Mouse (Mus musculus) hindbrain, embryonic 11.5 days (tissue): Measurements from ENCODE around the gene Otulin. TPM values are rescaled to one million over a fixed set of nuclear protein-coding genes. Genes with fewer than 3 reads are reported as not detected.

ENCODE experiments used
- ATAC-seq: fragments of 200-750 bp; cut with Nextera tagmentation; 2 replicates; pipeline ENCODE4 v1.8.0; 2017; ENCODE audit warnings: mild to moderate bottlenecking, moderate TSS enrichment, moderate library complexity; ENCODE audit not compliant: low FRiP score
- DNase-seq: peaks from one replicate; pipeline ENCODE4 v3.0.0-alpha.2; 2015; ENCODE audit warnings: low spot score
- H3K27ac ChIP-seq: fragments of 300-500 bp; sonication (generic); 2 replicates; pipeline ENCODE4 v1.5.1; 2014; ENCODE audit warnings: mild to moderate bottlenecking, low read depth, low read length
- H3K27me3 ChIP-seq: fragments of 300-500 bp; sonication (generic); 2 replicates; pipeline ENCODE4 v1.6.1; 2014; ENCODE audit warnings: mild to moderate bottlenecking, low read length, moderate library complexity, mixed read lengths; ENCODE audit not compliant: control insufficient read depth, insufficient read depth
- H3K36me3 ChIP-seq: fragments of 300-500 bp; sonication (generic); 2 replicates; pipeline ENCODE4 v1.6.1; 2014; ENCODE audit warnings: mild to moderate bottlenecking, low read length, moderate library complexity, mixed read lengths; ENCODE audit not compliant: control insufficient read depth, insufficient read depth
- H3K4me1 ChIP-seq: fragments of 300-500 bp; sonication (generic); replicated peaks from 2 replicates; pipeline ENCODE4 v1.6.1; 2014; ENCODE audit warnings: low read length, mixed read lengths; ENCODE audit not compliant: control insufficient read depth, insufficient read depth
- H3K4me2 ChIP-seq: fragments of 300-500 bp; sonication (generic); replicated peaks from 2 replicates; pipeline ENCODE4 v1.6.1; 2014; ENCODE audit warnings: mild to moderate bottlenecking, low read depth, low read length
- H3K4me3 ChIP-seq: fragments of 300-500 bp; sonication (generic); 2 replicates; pipeline ENCODE4 v1.5.1; 2014; ENCODE audit warnings: low read depth, low read length
- H3K9ac ChIP-seq: fragments of 300-500 bp; sonication (generic); 2 replicates; pipeline ENCODE4 v1.6.1; 2014; ENCODE audit warnings: low read depth, low read length
- H3K9me3 ChIP-seq: fragments of 300-500 bp; sonication (generic); 2 replicates; pipeline ENCODE4 v1.6.1; 2016; ENCODE audit warnings: low read length; ENCODE audit not compliant: control insufficient read depth
- WGBS: fragments of 180-500 bp; shearing (Covaris S2); extraction: QIAGEN DNeasy Blood & Tissue Kit; methylation state at CpG from one replicate; pipeline ENCODE4 v1.1.7; 2014; 5-methylcytosine and 5-hydroxymethylcytosine counted together
- polyA plus RNA-seq: library from polyadenylated mRNA; unstranded; fragments of >200 nt; fragmentation: Nextera tagmentation; extraction: Ambion mirVana; gene quantifications from 2 replicates; pipeline ENCODE4 v1.2.1, GENCODE M21; 2014

Gene Otulin
- polyA plus RNA-seq, 1 experiment from 2014 or later: 31.8 TPM

DNA sequence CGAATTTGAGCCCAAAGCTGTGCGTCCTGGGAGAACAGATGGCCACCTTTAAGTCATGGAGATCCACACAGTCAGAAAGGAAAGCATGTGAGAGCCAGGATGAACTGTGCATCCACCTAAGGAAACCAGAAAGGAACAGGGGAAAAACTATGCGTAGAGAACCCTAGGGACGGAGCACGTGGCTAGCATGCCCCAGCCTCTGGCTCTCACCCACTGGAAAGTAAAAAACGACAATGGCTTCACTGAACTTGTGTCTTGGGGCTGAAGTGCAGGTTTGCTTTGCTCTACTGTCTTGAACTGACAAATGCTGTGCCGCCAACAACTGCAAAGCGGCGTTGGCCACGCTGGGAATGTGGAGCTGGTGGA is 4.6 kb downstream of the Otulin start:
- WGBS: 83% methylated on average over 10 of the region's 10 CpGs
- DNase-seq (no peak), ATAC-seq (no peak)
- Histone ChIP-seq H3K27ac (no peak overlapping the region), H3K36me3 (no peaks in the 10 kb centered on the region), H3K9ac (no peak overlapping the region), H3K9me3 (no peaks in the 10 kb centered on the region), H3K4me3 (no peak overlapping the region), H3K27me3 (no peaks in the 10 kb centered on the region), H3K4me2 (no peak overlapping the region), H3K4me1 (no peaks in the 10 kb centered on the region; the same call in none of the 2 replicates)

DNA sequence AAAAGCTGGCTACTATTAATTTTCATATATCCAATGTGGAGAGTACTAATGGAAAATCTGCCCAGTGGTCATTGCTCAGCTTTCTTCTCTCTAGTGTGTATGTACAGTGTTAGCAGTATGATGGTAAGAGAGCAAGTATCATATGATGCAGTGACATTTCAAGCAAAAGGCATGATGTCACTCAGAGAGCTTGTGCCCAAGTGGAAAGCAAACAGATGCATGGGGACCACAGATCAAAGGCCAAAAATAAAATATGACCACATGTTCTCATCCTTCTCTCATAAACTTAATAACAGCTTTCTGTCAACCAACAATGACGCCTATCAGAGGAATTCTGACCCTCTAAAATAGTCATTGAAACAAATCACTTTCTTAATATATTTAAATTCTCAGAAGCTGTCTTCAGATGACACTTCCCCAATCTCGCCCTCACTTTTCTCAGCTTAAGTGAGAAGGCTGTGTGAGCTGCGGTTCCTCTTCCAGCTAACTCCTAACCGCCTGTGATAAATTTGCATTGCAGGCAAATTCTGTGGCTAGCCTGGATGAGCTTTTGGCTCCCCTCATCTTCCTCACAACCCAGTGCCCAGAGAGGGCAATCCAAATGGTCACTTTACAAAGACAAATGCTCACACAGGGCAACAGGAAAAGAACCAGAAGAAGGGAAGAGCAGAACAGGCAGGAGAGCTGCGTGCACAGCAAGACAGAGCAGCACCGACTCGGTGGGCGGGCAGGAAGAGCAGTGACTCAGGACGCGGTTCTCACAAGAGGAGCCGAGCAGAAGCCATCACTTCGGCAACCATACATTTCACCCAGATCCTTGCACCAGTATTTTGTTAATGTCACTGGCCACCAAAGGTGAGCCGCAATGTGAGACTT is 5.2 kb downstream of the Otulin start:
- DNase-seq: no peak
- WGBS: 93% methylated on average over 13 of the region's 13 CpGs
- Histone ChIP-seq H3K27ac (no peak overlapping the region), H3K36me3 (no peaks in the 10 kb centered on the region), H3K4me3 (no peak overlapping the region), H3K4me2 (no peak overlapping the region), H3K9ac (no peak overlapping the region), H3K27me3 (no peaks in the 10 kb centered on the region), H3K4me1 (no peaks in the 10 kb centered on the region; the same call in none of the 2 replicates), H3K9me3 (no peaks in the 10 kb centered on the region)
- ATAC-seq: no peak

DNA sequence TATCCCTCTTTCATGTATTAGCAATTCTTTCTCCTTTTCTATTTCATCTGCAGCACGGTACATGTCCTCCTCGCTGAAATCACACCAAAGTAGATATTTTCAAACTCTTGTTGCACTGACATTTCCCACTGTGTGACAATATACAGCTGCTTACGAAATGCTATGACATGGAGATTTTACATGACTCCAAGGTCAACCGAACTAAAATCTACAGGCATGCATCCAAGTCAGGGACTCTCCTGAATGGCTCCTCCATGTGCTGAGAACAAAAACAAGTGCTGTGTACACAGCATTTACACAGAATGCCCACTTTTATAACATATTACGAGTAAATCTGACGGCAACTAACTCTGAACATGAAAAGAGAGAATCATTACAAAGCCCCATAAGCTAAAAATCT is 7.2 kb downstream of the Otulin start:
- Histone ChIP-seq H3K36me3 (no peaks in the 10 kb centered on the region), H3K27ac (no peak overlapping the region), H3K4me2 (no peak overlapping the region), H3K9ac (no peak overlapping the region), H3K9me3 (no peaks in the 10 kb centered on the region), H3K4me1 (no peaks in the 10 kb centered on the region), H3K27me3 (no peaks in the 10 kb centered on the region), H3K4me3 (no peak overlapping the region)
- no peak for DNase-seq
- no peak for ATAC-seq
- 95% methylated on average over 6 of the region's 6 CpGs for WGBS

DNA sequence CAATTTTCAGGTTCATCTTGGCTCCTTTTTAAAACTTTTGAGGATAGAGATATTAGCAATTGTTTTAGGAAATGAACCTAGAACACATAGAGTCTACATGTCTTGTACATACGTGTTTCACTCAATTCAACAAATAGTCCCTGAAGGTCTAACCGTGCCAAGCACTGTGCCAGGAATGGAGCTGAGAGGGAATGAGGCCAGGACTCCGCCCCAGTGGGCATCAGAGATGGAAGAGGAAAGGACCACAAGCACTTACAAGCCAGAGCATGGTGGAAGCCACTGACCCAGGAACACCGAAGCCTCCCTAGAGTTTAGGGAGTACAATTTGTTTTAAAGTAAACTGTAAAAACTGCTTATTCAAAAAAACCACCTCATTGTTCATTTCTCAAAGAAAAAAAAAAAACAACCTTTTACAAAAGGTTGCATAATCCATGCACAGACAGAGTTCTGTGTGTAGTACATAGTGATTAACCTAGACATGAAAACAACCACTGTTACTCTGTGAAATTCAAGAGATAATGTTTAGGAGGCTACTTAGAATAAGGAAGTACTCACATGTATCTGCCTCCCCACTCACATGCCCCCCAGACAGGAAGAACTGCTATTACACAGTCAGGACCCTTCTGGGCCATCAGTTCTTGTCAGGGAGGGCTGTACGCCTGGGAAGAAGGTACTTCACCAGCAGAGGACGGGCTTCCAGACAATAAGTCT is 9.9 kb downstream of the Otulin start:
- 86% methylated on average over 6 of the region's 6 CpGs for WGBS
- no peak overlapping the region for H3K27ac ChIP-seq
- ATAC-seq: no peak

DNA sequence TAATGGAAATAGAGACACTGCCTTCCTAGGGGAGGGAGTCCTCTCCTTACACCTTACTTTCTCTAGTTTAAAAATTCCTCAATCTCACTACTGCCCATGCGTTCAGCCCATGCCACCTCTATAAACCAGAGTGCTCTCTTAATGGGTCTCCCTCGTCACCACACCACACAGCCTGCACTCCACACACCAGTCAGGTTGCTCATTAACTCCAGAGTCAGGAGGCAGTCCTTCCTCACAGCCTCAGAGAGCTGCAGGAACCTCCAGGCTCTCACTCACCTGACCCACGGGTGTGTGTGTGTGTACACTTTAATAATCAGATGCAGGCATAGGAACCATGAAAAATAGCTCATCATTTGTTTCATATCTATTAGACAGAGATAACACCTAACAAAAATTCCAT is 10.8 kb downstream of the Otulin start:
- WGBS: 81% methylated on average over 3 of the region's 3 CpGs
- Histone ChIP-seq H3K9ac (no peak overlapping the region), H3K27me3 (no peaks in the 10 kb centered on the region), H3K27ac (no peak overlapping the region), H3K9me3 (no peaks in the 10 kb centered on the region), H3K4me2 (no peak overlapping the region), H3K4me1 (no peaks in the 10 kb centered on the region), H3K4me3 (no peak overlapping the region), H3K36me3 (no peaks in the 10 kb centered on the region)
- DNase-seq: no peak
- ATAC-seq: no peak

More for the DNA sequence above, 9.9 kb downstream of the Otulin start:
- Histone ChIP-seq H3K27me3 (no peaks in the 10 kb centered on the region), H3K36me3 (no peaks in the 10 kb centered on the region), H3K9me3 (no peaks in the 10 kb centered on the region), H3K4me1 (no peaks in the 10 kb centered on the region), H3K9ac (no peak overlapping the region), H3K4me3 (no peak overlapping the region), H3K4me2 (no peak overlapping the region)
- DNase-seq: no peak

DNA sequence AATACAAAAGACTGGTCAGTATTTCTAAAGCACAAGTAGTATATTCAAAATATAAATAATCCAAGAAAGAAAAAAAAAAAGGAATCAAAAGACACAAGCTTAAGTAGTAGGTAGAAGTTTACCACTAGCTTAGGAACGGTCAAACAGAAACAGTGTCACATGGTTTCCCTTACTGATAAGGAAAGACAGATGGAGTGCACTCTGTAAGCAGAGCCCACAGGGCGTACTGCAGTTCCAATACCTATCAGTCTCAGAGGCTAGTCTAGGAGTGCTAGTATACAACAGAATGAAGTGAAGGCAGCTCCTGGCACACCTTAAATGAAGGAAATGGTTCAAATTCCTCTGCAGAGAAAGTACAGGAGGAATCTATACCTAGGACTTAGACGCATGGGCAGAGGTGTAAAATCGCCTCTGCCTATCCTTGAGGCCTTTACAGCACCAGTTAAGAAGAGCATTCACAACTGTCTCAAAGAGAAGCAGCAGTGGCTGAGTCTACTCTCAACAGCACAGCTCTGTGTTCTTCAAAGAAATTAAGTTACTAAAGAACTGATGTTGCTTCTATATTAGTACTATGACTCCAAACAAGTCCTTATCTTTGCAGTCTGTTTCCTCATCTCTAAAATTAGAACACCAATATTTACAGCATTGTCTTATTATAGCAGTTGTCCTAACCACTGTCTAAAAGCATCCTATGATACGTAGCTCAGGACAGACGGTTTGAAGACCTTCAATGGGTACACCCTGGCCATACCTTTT is 11.5 kb downstream of the Otulin start:
- no peak overlapping the region for H3K27ac ChIP-seq
- no peaks in the 10 kb centered on the region for H3K9me3 ChIP-seq
- H3K4me2 ChIP-seq: no peak overlapping the region
- no peaks in the 10 kb centered on the region for H3K27me3 ChIP-seq
- H3K4me1 ChIP-seq: no peaks in the 10 kb centered on the region
- H3K36me3 ChIP-seq: no peaks in the 10 kb centered on the region
- H3K9ac ChIP-seq: no peak overlapping the region
- WGBS: 82% methylated on average over 6 of the region's 6 CpGs
- H3K4me3 ChIP-seq: no peak overlapping the region
- ATAC-seq (no peak), DNase-seq (no peak)

DNA sequence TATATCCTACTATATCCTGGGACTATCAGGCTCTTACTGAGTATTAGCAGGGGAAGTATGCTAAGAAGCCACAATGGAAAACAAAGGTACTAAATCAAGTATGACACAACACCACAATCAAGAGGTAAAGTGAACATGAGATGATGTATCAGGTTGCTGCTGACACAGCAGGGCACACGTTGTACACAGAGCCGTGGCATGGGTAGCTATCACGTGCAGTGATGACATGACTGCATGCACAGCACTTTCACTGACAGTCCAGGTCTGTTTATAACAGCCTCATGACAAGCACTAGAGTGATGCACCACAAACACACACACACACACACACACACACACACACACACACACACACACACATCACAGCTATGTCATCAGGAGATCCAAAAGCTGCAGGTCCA is 13.3 kb downstream of the Otulin start:
- Histone ChIP-seq H3K9me3 (no peaks in the 10 kb centered on the region), H3K4me2 (no peak overlapping the region), H3K36me3 (no peaks in the 10 kb centered on the region), H3K27ac (no peak overlapping the region), H3K9ac (no peak overlapping the region), H3K4me1 (no peaks in the 10 kb centered on the region), H3K27me3 (no peaks in the 10 kb centered on the region), H3K4me3 (no peak overlapping the region)
- no peak for ATAC-seq
- WGBS: 86% methylated on average over 3 of the region's 3 CpGs
- DNase-seq: no peak

DNA sequence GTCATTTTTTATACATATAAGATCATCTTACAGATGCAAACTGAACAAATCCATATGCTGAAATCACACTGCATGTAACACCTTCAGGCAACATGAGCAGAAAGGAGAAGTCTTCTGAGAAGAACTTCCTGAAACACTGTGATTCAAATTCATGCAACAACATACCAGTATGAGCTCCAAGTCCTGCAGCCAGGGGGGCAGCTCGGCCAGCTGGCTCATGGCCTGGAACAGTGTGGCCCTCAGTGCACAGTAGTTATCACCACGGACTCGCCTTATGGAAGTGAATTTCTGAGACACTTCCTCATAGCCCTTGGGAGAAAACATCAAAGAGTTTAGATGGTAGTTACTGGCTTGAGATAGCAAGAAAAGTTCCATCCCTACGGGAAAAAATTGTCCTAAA is 14.3 kb downstream of the Otulin start:
- 92% methylated on average over 4 of the region's 4 CpGs for WGBS
- Histone ChIP-seq H3K4me2 (no peak overlapping the region), H3K36me3 (no peaks in the 10 kb centered on the region)

More for the DNA sequence above, 14.3 kb downstream of the Otulin start:
- H3K4me3 ChIP-seq: no peak overlapping the region
- ATAC-seq (no peak), DNase-seq (no peak)
- H3K9me3 ChIP-seq: no peaks in the 10 kb centered on the region
- no peak overlapping the region for H3K9ac ChIP-seq
- H3K4me1 ChIP-seq: no peaks in the 10 kb centered on the region
- no peaks in the 10 kb centered on the region for H3K27me3 ChIP-seq
- H3K27ac ChIP-seq: no peak overlapping the region
